Mouse (Mus musculus) testis, adult 2 months (tissue): ENCODE results near the gene Brms1.
"Not testable (repeated sequence)": the region's sequence is repeated elsewhere in the genome, so short reads cannot be mapped to it uniquely, and the experiment has no call there.

Source experiments
- CTCF ChIP-seq: fragments of 200-500 bp; IDR thresholded peaks from 2 replicates; pipeline ENCODE4 v1.5.1; 2012; ENCODE audit warnings: low read depth, mild to moderate bottlenecking, inconsistent platforms, low read length, moderate library complexity; ENCODE audit not compliant: control insufficient read depth, insufficient read depth, insufficient replicate concordance
- POLR2A ChIP-seq: fragments of 200-500 bp; IDR thresholded peaks from 2 replicates; pipeline ENCODE4 v1.6.1; 2012; ENCODE audit warnings: low read depth, mild to moderate bottlenecking, inconsistent platforms, low read length, moderate library complexity; ENCODE audit not compliant: control insufficient read depth

DNA sequence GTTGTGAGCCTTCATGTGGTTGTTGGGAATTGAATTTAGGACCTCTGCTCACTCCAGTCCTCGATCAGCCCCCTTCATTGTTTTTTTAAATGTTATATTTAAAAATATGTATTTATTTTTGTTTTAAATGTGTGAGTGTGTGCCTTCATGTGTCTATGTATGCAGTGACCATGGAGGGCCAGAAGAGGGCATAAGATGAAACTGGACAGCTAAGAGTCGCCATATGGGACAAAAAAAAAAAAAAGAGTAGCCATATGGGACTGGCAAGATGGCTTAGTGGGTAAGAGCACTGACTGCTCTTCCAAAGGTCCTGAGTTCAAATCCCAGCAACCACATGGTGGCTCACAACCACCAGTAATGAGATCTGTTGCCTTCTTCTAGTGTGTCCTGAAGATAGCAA lies 37.5 kb upstream of the Brms1 start:
- not testable (repeated sequence) for TF ChIP-seq POLR2A, CTCF
